Mouse (Mus musculus) mouse embryonic stem cell (cell line): ENCODE data around the gene Pdcd11.
"Not testable (repeated sequence)": the region's sequence is repeated elsewhere in the genome, so short reads cannot be mapped to it uniquely, and the experiment has no call there.

Experiments
- in situ Hi-C, 2 experiments: fragments of 300-500 bp; cut with MboI; formaldehyde crosslinking; loops; 1 replicate in 1 of 2; 3 replicates in 1 of 2; pipeline ENCODE4 v1.14.3; 2019 to 2020; ENCODE audit warnings: low sequenced_read_pairs in 2 of 2, low pct_unique_long_range_greater_than_20kb in 1 of 2, mixed read lengths in 1 of 2; ENCODE audit not compliant: unreplicated experiment in 1 of 2

Pdcd11 gene

DNA sequence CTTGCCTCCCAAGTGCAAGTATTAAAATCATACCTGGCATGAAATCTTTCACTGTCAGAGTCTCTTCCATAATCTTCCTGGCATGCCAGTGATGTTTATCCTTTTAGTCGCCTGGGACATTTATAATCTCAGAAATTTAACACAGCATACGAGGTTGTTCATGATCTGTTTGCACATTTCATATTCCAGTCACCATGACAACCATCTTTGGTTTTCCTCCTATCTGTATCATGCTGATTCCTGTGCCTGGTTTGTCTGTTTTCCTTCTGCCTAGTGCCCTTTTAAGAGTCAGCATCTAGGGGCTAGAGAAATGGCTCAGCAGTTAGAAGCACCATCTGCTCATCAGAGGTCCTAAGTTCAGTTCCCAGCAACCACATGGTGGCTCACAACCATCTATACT, 28.1 kb downstream of the Pdcd11 start:
- in situ Hi-C loops: loop anchor here in 1 of 2 experiments (10.0 kb wide), 1 partner anchor 46 kb away; no protein-coding TSS in a partner anchor

GRCm38 (mm10) chr19:47121054-47121453, 30.5 kb downstream of the Pdcd11 start:
- in situ Hi-C loops: no loop called here

DNA sequence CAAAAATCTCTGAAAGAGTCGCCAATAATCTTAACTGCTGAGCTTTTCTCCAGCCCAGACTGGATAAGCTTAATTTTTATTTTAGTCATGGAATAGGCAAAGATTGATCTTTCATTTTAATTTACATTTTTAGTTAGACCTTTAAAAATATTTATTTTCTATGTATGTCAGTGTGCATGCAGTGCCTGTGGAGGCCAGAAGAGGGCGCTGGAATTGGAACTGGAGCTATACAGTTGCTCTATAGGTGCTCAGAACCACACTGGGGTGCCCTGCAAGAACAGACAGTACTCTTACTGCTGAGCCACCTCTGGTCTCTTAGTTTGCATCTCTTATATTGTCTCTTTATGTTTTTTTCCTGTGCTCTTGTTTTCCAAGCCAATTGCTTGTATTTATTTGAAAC, 32.2 kb downstream of the Pdcd11 start:
- in situ Hi-C loops: no loop called here

DNA sequence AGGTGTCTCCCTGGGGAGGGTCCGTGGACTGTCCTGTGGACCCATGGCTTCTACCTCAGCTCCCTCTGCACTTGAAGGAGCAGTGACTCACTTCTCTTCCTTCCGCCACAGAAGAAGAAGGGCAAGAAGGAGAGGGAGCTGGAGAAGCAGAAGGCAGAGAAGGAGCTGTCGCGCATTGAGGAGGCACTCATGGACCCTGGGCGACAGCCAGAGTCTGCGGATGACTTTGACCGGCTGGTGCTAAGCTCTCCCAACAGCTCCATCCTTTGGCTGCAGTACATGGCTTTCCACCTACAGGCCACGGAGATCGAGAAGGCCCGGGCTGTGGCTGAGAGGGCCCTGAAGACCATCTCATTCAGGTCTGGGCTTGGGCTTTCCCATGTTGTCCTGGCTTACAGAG, 37.6 kb downstream of the Pdcd11 start:
- in situ Hi-C loops: loop anchor here in 1 of 2 experiments (5.0 kb wide), 1 partner anchor 39 kb away; no protein-coding TSS in a partner anchor

DNA sequence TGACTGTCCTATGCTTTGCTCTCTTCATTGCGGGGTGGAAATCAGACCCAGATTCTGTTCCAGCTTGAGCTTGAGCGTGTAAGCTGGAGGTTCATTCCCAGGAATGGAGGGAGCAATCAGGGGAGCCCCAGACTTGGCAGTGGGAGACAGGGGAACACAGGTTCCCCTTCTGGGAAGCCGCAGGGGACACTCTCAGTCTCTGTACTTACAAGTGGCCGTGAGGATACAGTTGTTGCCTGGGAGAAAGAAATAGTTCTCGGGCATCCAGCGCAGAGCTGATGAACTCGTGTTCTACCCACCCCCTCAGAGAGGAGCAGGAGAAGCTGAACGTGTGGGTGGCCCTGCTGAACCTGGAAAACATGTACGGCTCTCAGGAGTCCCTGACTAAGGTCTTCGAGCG, 38.3 kb downstream of the Pdcd11 start:
- in situ Hi-C loops: loop anchor here in 1 of 2 experiments (5.0 kb wide), 1 partner anchor 38 kb away; no protein-coding TSS in a partner anchor

GRCm38 (mm10) chr19:47130551-47131125, 40.1 kb downstream of the Pdcd11 start:
- in situ Hi-C loops: no loop called here

DNA sequence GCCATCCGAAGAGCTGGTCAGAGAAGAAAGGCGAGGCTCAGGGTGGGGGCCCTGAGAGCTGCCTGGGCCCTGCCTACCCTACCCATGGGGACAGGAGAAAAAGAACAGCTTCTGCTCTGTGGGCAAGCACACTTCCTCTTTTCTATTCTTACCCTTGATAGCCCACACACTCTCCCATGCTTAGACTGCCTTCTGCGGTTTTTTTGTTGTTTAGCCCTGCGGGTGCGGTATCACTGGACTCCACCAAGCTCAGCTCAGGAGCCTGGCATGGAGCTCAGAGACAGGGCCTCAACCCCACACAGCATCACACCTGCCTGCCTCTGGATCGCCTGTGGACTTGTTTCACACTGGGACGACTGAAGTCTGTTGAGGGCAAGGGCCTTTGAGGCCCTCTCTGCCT, 42.6 kb downstream of the Pdcd11 start:
- in situ Hi-C loops: no loop called here

DNA sequence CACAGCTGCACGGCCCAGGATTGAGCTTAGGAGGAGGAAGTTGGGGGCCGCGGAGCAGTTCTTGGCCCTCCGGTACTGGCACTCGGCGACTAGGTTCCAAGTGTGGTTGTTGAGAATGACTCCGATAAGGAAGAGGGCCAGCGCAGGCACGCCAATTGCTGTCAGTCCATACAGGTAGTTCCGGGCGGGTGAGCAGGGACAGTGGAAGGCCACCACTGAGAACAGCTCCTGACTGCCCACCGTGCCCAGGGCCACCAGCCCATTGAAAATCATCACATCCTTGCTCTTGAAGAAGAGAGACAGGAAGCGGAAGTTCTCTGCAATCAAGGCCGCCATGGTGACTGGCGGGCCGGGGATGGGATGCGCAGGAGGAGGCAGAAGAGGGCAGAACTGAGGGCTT, 45.0 kb downstream of the Pdcd11 start:
- in situ Hi-C loops: no loop called here

DNA sequence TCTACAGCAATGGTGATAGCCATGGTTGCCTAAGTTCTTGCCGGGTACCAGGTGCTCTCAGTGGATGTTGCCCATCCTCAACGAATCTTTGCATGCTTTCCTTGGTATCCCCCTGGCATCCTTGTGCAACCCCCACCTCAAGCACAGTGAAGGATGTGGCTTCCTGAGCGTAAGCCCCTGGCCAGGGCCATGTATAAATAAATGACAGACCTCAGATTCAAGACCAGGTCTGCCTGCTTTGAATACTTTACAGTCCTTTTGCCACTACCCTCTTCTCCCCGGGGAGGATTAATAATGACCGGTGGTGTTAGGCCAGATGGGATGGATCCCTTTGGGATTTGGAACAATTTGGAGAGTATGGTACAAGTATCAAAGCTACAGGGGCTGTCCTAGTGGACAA, 45.6 kb downstream of the Pdcd11 start:
- in situ Hi-C loops: no loop called here

- in situ Hi-C loops: no loop called here
These were observed 46.5 kb downstream of the Pdcd11 start for GRCm38 (mm10) chr19:47137051-47137581.

DNA sequence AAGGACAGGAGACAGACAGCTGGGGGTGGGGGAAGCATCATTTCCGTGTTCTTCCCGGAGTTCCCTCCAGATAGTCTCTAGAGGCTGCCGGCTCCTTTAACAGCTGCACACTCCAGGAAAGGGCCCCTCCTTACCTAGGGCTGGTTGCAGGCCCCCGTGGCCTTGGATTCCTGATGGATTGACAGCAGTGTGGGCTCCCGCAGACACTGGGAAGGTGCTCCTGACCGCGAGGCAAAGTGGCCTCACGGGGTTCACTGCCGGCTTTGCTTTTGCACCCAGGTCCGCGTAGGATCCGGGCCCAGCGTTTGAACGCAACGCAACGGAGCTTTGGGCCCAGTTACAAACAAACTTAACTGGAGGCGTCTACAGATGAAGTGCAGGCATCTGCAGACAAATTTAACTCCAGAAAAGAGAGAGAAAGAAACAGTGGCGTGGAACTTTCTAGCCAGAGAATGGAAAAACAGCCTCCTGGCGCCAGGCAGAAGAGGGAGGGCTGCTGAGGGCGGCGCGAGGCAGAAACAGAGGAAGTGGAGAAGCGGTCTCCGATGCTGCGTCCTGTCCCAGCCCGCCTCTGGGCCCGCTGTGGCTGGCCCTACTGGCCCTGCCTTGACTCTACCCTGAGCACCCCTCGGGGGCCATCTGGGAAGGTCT, 47.3 kb downstream of the Pdcd11 start, which contains the start of gene Calhm2:
TSS of gene Calhm2 (minus strand) at position 524 of the 651 bp plus-strand sequence.
- in situ Hi-C loops: no loop called here

DNA sequence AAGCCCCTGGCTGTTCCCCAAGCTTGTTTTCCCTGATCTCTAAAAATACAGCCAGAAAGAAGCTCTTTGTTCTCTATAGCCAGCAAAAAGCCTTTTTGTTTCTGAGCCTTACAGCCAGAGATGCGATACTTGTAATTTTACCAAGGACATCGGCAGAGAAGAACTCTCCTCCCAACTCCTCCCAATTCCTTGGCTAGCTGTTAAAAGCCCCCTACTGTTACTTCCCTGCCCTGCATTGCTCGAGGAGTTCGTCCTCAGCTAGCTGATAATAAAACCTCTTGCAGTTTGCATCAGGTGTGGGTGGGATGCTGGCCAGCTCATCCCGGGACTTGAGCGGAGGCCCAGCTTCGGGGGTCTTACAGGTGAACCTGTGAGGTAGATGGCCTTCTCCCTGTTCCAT, 49.0 kb downstream of the Pdcd11 start:
- in situ Hi-C loops: not testable (repeated sequence)

- in situ Hi-C loops: no loop called here
These were observed 51.9 kb downstream of the Pdcd11 start for GRCm38 (mm10) chr19:47142438-47142837.

DNA sequence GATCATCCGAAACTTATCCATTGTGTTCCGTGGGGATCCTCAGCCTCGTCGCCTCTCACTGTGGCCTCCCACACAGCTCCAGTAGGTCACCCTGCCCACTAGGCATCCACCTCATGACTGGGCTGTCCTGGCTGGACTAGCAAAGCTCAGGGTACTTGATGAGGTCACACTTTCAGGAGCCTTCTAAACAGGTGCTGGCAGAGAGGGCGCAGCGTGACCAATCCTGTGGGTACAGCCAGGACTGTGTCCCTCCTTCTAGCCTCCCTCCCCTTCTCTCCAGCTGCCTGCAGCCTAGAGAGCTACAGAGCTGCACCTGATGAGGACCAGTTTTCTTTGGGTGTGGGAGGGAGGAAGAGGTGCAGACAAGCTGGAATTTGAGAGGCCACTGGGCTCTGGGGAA, 53.6 kb downstream of the Pdcd11 start, which contains the start of gene Calhm1:
TSS of gene Calhm1 (minus strand) at position 101 of the 400 bp plus-strand sequence.
- in situ Hi-C loops: no loop called here

- in situ Hi-C loops: no loop called here
These were observed 57.8 kb downstream of the Pdcd11 start for GRCm38 (mm10) chr19:47148267-47148847.

GRCm38 (mm10) chr19:47149854-47150253, 59.3 kb downstream of the Pdcd11 start:
- in situ Hi-C loops: no loop called here

DNA sequence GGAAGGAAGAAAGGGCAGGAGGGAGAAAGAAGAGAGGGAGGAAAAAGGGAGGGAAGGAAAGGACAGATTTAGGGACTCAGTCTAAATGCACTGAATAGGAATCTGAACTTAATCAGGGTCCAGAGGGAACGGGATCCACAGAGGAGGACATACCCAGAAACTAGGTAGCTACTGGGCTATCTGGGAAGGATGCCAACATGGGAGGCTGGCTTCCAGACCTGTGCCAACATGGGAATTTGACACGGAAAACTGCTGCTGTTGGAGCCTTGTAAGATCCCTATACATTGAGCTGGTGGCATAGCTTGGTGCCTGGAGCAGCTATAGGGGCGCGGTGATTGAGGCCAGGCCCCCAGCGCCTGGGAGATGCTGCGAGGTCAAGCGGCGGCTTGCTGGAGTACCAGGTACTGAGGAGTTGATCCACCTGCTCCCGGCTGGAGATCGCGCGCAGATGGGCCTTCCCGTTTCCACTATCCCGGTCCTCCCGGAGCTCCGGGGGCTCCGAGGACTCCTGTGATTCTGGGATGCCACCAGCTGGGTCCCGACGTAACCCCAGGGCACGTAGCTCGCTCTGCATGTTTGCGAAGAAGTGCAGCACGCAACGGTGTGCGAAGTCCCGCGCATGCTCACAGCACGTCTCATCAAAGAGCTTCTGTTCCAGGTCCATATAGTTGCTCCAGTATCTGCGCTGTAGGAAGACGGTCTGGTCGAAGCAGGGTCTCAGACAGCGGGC, 60.9 kb downstream of the Pdcd11 start:
- in situ Hi-C loops: no loop called here

DNA sequence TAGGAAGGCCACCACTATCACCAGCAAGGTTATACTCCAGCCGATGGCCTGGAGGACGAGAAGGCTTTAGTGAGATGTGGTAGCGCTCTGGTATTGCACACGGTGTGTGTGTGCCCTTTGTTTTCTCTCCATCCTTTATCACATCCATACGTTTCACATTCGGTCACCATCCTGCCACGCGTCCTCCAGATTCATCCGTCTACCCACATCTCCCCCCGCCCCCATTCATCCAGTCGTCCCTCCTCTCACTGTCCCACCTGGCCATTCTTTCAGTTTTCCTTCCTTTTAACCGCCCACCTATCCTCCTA, 61.4 kb downstream of the Pdcd11 start:
- in situ Hi-C loops: no loop called here

DNA sequence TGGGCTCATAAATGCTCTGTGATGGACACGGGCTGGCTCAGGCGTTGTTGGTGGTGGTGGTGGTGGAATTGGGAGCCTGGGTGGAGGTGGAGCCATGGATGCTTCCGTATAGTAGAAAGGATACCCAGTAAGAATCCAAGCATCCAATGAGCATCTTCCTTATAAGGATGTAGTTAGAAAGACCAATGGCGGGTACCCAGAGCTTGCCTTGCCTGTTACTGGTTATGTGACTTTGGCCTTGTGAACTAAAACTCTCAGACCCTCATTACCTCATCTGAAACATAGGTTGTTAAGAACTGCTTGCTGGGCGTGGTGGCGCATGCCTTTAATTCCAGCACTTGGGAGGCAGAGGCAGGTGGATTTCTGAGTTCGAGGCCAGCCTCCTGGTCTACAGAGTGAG, 63.2 kb downstream of the Pdcd11 start:
- in situ Hi-C loops: no loop called here
